Mouse (Mus musculus) myocyte (in vitro differentiated cells): ENCODE measurements around the gene Pecam1. TPM values are rescaled to one million over a fixed set of nuclear protein-coding genes. Genes with fewer than 3 reads are reported as not detected.

Source experiments
- H3K27me3 ChIP-seq: one replicate; pipeline ENCODE4 v1.6.1; 2011; ENCODE audit not compliant: control insufficient read depth, insufficient read depth, insufficient read length
- H3K36me3 ChIP-seq: one replicate; pipeline ENCODE4 v1.6.1; 2011; ENCODE audit not compliant: control insufficient read depth, insufficient read depth
- H3K4me2 ChIP-seq: one replicate; pipeline ENCODE4 v1.6.1; 2011; ENCODE audit warnings: low read depth, control low read depth
- H3K4me3 ChIP-seq: one replicate; pipeline ENCODE4 v1.5.1; 2011; ENCODE audit warnings: mild to moderate bottlenecking, control low read depth, moderate library complexity
- H3K79me2 ChIP-seq: one replicate; pipeline ENCODE4 v1.6.1; 2011; ENCODE audit not compliant: control insufficient read depth, insufficient read depth
- H3ac ChIP-seq: one replicate; pipeline ENCODE4 v1.6.1; 2011; ENCODE audit not compliant: control insufficient read depth, insufficient read length
- CEBPB ChIP-seq: IDR thresholded peaks from 2 replicates; pipeline ENCODE4 v1.6.1; 2011; ENCODE audit warnings: mild to moderate bottlenecking, moderate library complexity; ENCODE audit not compliant: poor library complexity, insufficient read depth, severe bottlenecking
- E2F4 ChIP-seq: IDR thresholded peaks from one replicate; pipeline ENCODE4 v1.6.1; 2011; ENCODE audit warnings: mild to moderate bottlenecking, control low read depth, moderate library complexity; ENCODE audit not compliant: insufficient read depth
- MAX ChIP-seq: IDR thresholded peaks from one replicate; pipeline ENCODE4 v1.6.1; 2011; ENCODE audit warnings: low read depth, mild to moderate bottlenecking, control low read depth
- MYOD1 ChIP-seq, 3 experiments: IDR thresholded peaks; one replicate each; pipeline ENCODE4 v1.6.1; 2011; ENCODE audit warnings: control low read depth in 2 of 3, low read depth in 2 of 3, mild to moderate bottlenecking in 2 of 3, moderate library complexity in 1 of 3; ENCODE audit not compliant: insufficient read length in 2 of 3, control insufficient read depth in 1 of 3
- MYOG ChIP-seq, 3 experiments: IDR thresholded peaks; one replicate each; pipeline ENCODE4 v1.6.1; 2011; ENCODE audit warnings: control low read depth in 2 of 3, low read depth in 2 of 3, mild to moderate bottlenecking in 2 of 3; ENCODE audit not compliant: insufficient read length in 2 of 3, control insufficient read depth in 1 of 3, insufficient read depth in 1 of 3
- POLR2A ChIP-seq: IDR thresholded peaks from one replicate; pipeline ENCODE4 v1.6.1; 2011; ENCODE audit warnings: low read depth, mild to moderate bottlenecking, control low read depth, moderate library complexity; ENCODE audit not compliant: insufficient read length
- POLR2AphosphoS2 ChIP-seq: IDR thresholded peaks from one replicate; pipeline ENCODE4 v1.6.1; 2011; ENCODE audit warnings: low read depth, control low read depth; ENCODE audit not compliant: insufficient read length
- REST ChIP-seq: IDR thresholded peaks from one replicate; pipeline ENCODE4 v1.6.1; 2011; ENCODE audit warnings: mild to moderate bottlenecking, control low read depth, moderate library complexity; ENCODE audit not compliant: insufficient read depth, insufficient read length
- SRF ChIP-seq: IDR thresholded peaks from one replicate; pipeline ENCODE4 v1.6.1; 2011; ENCODE audit warnings: low read depth; ENCODE audit not compliant: control insufficient read depth, insufficient read length
- TCF12 ChIP-seq: IDR thresholded peaks from one replicate; pipeline ENCODE4 v1.6.1; 2011; ENCODE audit warnings: mild to moderate bottlenecking, control low read depth; ENCODE audit not compliant: poor library complexity, insufficient read depth, severe bottlenecking
- TCF3 ChIP-seq: IDR thresholded peaks from one replicate; pipeline ENCODE4 v1.6.1; 2011; ENCODE audit warnings: low read depth, control low read depth; ENCODE audit not compliant: insufficient read length
- USF1 ChIP-seq: IDR thresholded peaks from one replicate; pipeline ENCODE4 v1.6.1; 2011; ENCODE audit warnings: low read depth, mild to moderate bottlenecking, control low read depth, moderate library complexity
- polyA plus RNA-seq: library from polyadenylated mRNA; unstranded; fragments of >200 nt; fragmentation: generic; extraction: Trizol; gene quantifications from one replicate; pipeline ENCODE4 v1.2.1, GENCODE M21; 2012; ENCODE audit warnings: missing spikeins

Gene Pecam1
- polyA plus RNA-seq, 1 experiment: 0.01 TPM

DNA sequence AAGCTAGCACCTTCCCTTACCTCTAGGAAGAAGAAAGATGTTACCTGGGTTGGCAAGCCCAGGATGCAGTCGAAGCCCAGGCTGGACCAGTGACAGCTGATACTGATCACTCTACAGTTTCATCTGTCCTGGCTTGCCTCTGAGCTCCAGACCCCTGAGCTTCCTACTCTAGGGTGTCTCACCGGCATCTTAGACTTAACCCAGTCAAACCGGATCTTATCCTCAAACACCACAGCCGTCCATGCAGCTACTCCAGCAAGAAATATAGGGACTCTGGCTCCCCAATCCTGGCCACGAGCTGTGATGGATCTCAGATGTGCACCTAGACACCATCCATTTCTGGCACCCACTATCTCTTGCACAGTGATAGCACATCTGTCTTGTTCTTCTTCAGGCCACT lies 74.6 kb downstream of the Pecam1 start:
- H3K4me3 ChIP-seq: no peak overlapping the region

DNA sequence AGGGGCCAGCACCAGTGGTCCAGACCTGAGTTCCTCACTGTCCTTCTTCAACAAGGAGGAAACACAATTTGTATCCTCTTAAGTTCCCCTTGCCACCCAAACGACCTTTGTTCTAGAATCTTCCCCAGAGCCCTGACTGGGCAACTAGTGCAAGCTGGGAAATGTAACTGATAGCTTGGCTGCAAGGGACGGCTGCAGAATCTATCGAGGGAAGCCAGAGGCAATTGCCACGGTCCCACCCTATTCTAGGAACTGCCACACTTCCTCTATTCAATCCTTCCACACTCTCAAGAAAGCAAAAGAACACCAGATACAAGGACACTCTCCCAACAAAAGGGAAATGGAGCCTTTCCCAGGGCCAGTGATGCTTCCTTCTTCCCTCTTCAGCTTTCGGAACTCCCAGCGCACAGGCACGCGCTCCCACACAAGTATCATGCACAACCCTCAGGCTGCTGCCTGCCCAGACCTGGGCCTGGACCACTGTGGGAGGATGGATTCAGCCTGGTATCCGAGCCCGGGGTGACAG lies 75.2 kb downstream of the Pecam1 start:
- H3K36me3 ChIP-seq: no peaks in the 10 kb centered on the region
- H3K79me2 ChIP-seq: no peaks in the 10 kb centered on the region
- TF ChIP-seq E2F4 (no peak), TCF3 (no peak), POLR2A (no peak), REST (no peak), MYOD1 (IDR thresholded peaks at IDR 0.05; ENCODE audit: control insufficient read depth in 1 of 3, insufficient read length in 2 of 3, low read depth in 2 of 3) (no peak)
- H3K27me3 ChIP-seq: no peaks in the 10 kb centered on the region
- H3K4me2 ChIP-seq: peak overlapping the region; percentile 80
- H3ac ChIP-seq: no peak overlapping the region
- H3K4me3 ChIP-seq: no peak overlapping the region

More for the DNA sequence above, 74.6 kb downstream of the Pecam1 start:
- H3K27me3 ChIP-seq: no peaks in the 10 kb centered on the region
- H3K79me2 ChIP-seq: no peaks in the 10 kb centered on the region
- H3K36me3 ChIP-seq: no peaks in the 10 kb centered on the region
- TF ChIP-seq CEBPB (no peak), MAX (no peak), TCF3 (no peak), POLR2A (no peak), REST (no peak)
- H3K4me2 ChIP-seq: no peak overlapping the region
- H3ac ChIP-seq: no peak overlapping the region

DNA sequence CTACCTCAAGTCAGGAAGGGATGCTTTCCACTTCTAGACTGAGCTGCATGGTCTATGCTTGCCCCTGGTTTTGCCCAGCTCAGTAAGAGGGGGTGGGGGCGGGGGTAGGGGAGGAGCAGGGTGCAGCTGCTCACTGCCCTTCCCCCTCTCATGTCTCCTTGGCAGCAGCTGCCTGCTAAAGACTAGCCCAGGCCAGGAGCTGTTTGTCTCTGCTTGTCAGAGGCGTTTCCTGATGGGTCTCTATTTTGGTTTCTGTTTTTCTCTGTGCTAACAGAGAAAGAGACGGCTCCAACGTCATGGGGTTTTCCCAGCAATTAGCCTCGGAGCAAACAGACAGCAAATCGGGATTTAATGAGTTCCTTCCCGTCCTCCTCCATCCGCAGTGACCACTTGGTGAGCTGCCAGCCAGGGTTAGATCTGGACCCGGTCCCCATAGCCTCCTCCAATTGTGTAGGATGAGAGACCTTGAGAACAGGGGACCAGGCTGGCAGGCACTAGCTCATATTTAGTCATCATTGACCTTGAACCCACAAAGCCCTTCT lies 75.7 kb downstream of the Pecam1 start:
- no peak overlapping the region for H3K4me3 ChIP-seq
- peak overlapping the region; percentile 80 for H3K4me2 ChIP-seq
- TF ChIP-seq MYOD1 (IDR thresholded peaks at IDR 0.05; ENCODE audit: control insufficient read depth in 1 of 3, insufficient read length in 2 of 3, low read depth in 2 of 3) (peak; percentile 45 to 92 (median 88)), SRF (no peak), POLR2AphosphoS2 (no peak), USF1 (no peak), TCF3 (peak; percentile 53), POLR2A (peak; percentile 32), MAX (no peak), MYOG (IDR thresholded peaks at IDR 0.05; ENCODE audit: control insufficient read depth in 1 of 3, insufficient read depth in 1 of 3, insufficient read length in 2 of 3, low read depth in 2 of 3) (peak; percentile 38 to 87 (median 75)), CEBPB (no peak), E2F4 (no peak), REST (no peak), TCF12 (peak; percentile 20)
- H3K79me2 ChIP-seq: no peaks in the 10 kb centered on the region
- H3K27me3 ChIP-seq: no peaks in the 10 kb centered on the region
- H3ac ChIP-seq: no peak overlapping the region
- H3K36me3 ChIP-seq: no peaks in the 10 kb centered on the region

DNA sequence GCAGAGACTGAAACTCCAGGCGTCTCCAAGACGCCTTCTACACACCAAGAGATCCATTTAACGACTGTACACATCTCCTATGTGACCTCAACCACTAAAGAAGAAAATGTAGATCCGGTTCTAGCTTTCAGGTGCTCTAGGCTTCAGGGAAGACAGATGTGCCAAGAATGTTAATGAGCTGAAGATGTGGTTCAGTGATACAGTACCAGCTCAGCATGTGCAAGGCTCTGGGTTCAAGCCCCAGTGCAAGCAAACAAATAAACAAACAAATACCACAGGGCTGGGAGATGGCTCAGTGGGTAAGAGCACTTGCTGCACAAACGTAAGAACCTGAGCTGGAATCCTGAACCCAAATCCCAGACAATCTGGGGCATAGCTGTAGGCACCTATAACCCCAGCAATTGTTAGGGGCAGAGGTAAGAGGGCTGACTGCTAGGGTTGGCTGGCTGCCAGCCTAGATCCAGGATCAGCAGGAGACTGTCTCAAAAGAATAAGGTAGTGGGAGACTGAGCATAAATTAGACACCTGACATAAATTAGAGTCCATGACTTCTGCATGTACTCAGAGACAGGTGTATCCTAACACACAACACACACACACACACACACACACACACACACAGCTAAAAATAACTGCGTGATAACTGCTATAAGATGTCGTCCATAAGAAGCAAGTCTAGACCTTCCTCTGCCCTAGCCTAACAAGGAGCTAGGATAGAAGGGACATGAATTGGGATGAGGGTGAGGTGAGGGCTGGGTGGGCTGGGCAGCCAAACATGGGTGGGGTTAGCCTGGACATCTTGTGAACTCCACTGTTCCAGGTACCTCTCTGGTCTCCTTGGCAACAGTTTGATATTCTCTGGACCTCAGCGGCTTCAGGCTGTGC lies 76.5 kb downstream of the Pecam1 start:
- Histone ChIP-seq H3ac (no peak overlapping the region), H3K4me2 (peak overlapping the region; percentile 80), H3K79me2 (no peaks in the 10 kb centered on the region), H3K36me3 (no peaks in the 10 kb centered on the region), H3K4me3 (no peak overlapping the region), H3K27me3 (no peaks in the 10 kb centered on the region)
- TF ChIP-seq POLR2A: no peak
- no peak for TF ChIP-seq TCF3
- TF ChIP-seq USF1: no peak
- no peak for TF ChIP-seq E2F4
- TF ChIP-seq POLR2AphosphoS2: no peak
- no peak for TF ChIP-seq MYOD1 (IDR thresholded peaks at IDR 0.05; ENCODE audit: control insufficient read depth in 1 of 3, insufficient read length in 2 of 3, low read depth in 2 of 3)
- TF ChIP-seq MYOG (IDR thresholded peaks at IDR 0.05; ENCODE audit: control insufficient read depth in 1 of 3, insufficient read depth in 1 of 3, insufficient read length in 2 of 3, low read depth in 2 of 3): no peak
- TF ChIP-seq MAX: no peak
- no peak for TF ChIP-seq REST
- no peak for TF ChIP-seq SRF
- no peak for TF ChIP-seq TCF12
- no peak for TF ChIP-seq CEBPB
